Comparison of ENCODE assay signal across 12 mouse cellular contexts in genomic region chr6:135748412-135749076, GRCm38 (mm10).
DNase-seq lines count a peak whose midpoint lies in the region; ATAC-seq and TF ChIP-seq lines count a peak whose summit lies in the region.
"Had no signal": no experiment of that assay in that cellular context is flagged by ENCODE, and none has a peak within 500 bp of the region (broad histone marks: within the 10 kb centered on the region; RNA-seq: fewer than 3 reads in every experiment).

No protein-coding gene starts in this region.

- H3K4me3 ChIP-seq in forebrain, postnatal 0 days (ENCODE audit: low read depth, low read length) = no peak overlapping the region
- H3K4me3 ChIP-seq in midbrain, embryonic 10.5 days = no peak overlapping the region
- H3K4me3 ChIP-seq: embryonic facial prominence, embryonic 12.5 days had no signal

- no peaks in the 10 kb centered on the region for H3K4me1 ChIP-seq in forebrain, postnatal 0 days (ENCODE audit: insufficient read depth)
- H3K4me1 ChIP-seq in midbrain, embryonic 10.5 days = peaks cover 14% of the 10 kb centered on the region
- H3K4me1 ChIP-seq: embryonic facial prominence, embryonic 12.5 days had no signal

- no peaks in the 10 kb centered on the region for H3K9me3 ChIP-seq in forebrain, postnatal 0 days (ENCODE audit: low read length)
- H3K9me3 ChIP-seq in midbrain, embryonic 10.5 days (replicated peaks) = no peaks in the 10 kb centered on the region
- H3K9me3 ChIP-seq: embryonic facial prominence, embryonic 12.5 days had no signal

- no peaks in the 10 kb centered on the region for H3K36me3 ChIP-seq in forebrain, postnatal 0 days (ENCODE audit: insufficient read depth)
- H3K36me3 ChIP-seq in midbrain, embryonic 10.5 days = no peaks in the 10 kb centered on the region
- H3K36me3 ChIP-seq: embryonic facial prominence, embryonic 12.5 days had no signal

- DNase-seq in 416B (ENCODE audit: low read depth) (peak; percentile 44), R1 (ENCODE audit: low read depth, low spot score) (peak; percentile 77)
- DNase-seq in forebrain, postnatal 0 days = no peak
- peak; percentile 40 for DNase-seq in midbrain, embryonic 10.5 days (ENCODE audit: low spot score)
- no peak for DNase-seq in kidney, postnatal 4 days
- DNase-seq in cerebellum, adult 18-20 months = no peak
- no peak for DNase-seq in spleen, postnatal 36 days (ENCODE audit: low spot score in 2 of 2)
- DNase-seq: heart, adult 11 months; kidney, adult 11 months; right cerebral cortex, postnatal 14 days had no signal

- H3K27me3 ChIP-seq in forebrain, postnatal 0 days (ENCODE audit: insufficient read depth, low read length) = no peaks in the 10 kb centered on the region
- no peaks in the 10 kb centered on the region for H3K27me3 ChIP-seq in midbrain, embryonic 10.5 days (ENCODE audit: low read depth, poor library complexity, severe bottlenecking)
- H3K27me3 ChIP-seq: embryonic facial prominence, embryonic 12.5 days had no signal

- 28% methylated on average over 6 of the region's 7 CpGs for WGBS in forebrain, postnatal 0 days
- WGBS in midbrain, embryonic 10.5 days = 45% methylated on average over 7 of the region's 7 CpGs

- TF ChIP-seq CTCF in forebrain, postnatal 0 days (IDR thresholded peaks at IDR 0.05; ENCODE audit: low read depth) = no peak

- no peak overlapping the region for H3K27ac ChIP-seq in forebrain, postnatal 0 days (ENCODE audit: low read depth, low read length)
- H3K27ac ChIP-seq in midbrain, embryonic 10.5 days (replicated peaks) = peak overlapping the region; percentile 78
- H3K27ac ChIP-seq: embryonic facial prominence, embryonic 12.5 days; macrophage had no signal

- ATAC-seq in forebrain, postnatal 0 days = peak; percentile 53

- no peak overlapping the region for H3K9ac ChIP-seq in forebrain, postnatal 0 days
- H3K9ac ChIP-seq: embryonic facial prominence, embryonic 12.5 days had no signal

- no peak overlapping the region for H3K4me2 ChIP-seq in forebrain, postnatal 0 days (ENCODE audit: low read depth)
- H3K4me2 ChIP-seq: embryonic facial prominence, embryonic 12.5 days had no signal

Comparison
In these comparisons a context has a peak if more than half of its experiments do, and no peak if none do; other contexts are left out.
1. DNase-seq: peak in 416B (single experiment), R1 (single experiment) and midbrain, embryonic 10.5 days (single experiment); none in forebrain, postnatal 0 days (single experiment), kidney, postnatal 4 days (0 of 2), cerebellum, adult 18-20 months (0 of 2) and spleen, postnatal 36 days (0 of 2).